Mouse (Mus musculus) forebrain, embryonic 10.5 days (tissue): ENCODE measurements around the gene Ddx47. TPM values are rescaled to one million over a fixed set of nuclear protein-coding genes. Genes with fewer than 3 reads are reported as not detected.

Experiments used
- DNase-seq: peaks from one replicate; pipeline ENCODE4 v3.0.0-alpha.2; 2017; ENCODE audit warnings: low spot score; ENCODE audit errors: extremely low spot score
- H3K27ac ChIP-seq: fragments of 300-500 bp; sonication (generic); 2 replicates; pipeline ENCODE4 v1.5.1; 2016; ENCODE audit warnings: mild to moderate bottlenecking
- H3K27me3 ChIP-seq: fragments of 300-500 bp; sonication (generic); 2 replicates; pipeline ENCODE4 v1.6.1; 2016; ENCODE audit warnings: mild to moderate bottlenecking; ENCODE audit not compliant: poor library complexity, severe bottlenecking
- H3K36me3 ChIP-seq: fragments of 300-500 bp; sonication (generic); replicated peaks from 2 replicates; pipeline ENCODE4 v1.6.1; 2016; ENCODE audit warnings: mild to moderate bottlenecking, moderate library complexity
- H3K4me1 ChIP-seq: fragments of 300-500 bp; sonication (generic); 2 replicates; pipeline ENCODE4 v1.6.1; 2016
- H3K4me3 ChIP-seq: fragments of 300-500 bp; sonication (generic); 2 replicates; pipeline ENCODE4 v1.5.1; 2016; ENCODE audit warnings: mild to moderate bottlenecking, moderate library complexity
- H3K9me3 ChIP-seq: fragments of 300-500 bp; sonication (generic); 2 replicates; pipeline ENCODE4 v1.6.1; 2016; ENCODE audit warnings: mild to moderate bottlenecking, moderate library complexity
- WGBS: fragments of 180-500 bp; shearing (Covaris S2); methylation state at CpG from one replicate; pipeline ENCODE4 v1.1.7; 2016; 5-methylcytosine and 5-hydroxymethylcytosine counted together
- polyA plus RNA-seq: library from polyadenylated mRNA; unstranded; fragments of >200 nt; fragmentation: Nextera tagmentation; extraction: Ambion mirVana; gene quantifications from 2 replicates; pipeline ENCODE4 v1.2.1, GENCODE M21; 2016

Gene Ddx47
- polyA plus RNA-seq, 1 experiment from 2014 or later, result 116 TPM

GRCm38 (mm10) chr6:134988377-134988776, 23.0 kb upstream of the Ddx47 start:
- Histone ChIP-seq H3K27me3 (peaks cover 10% of the 10 kb centered on the region), H3K27ac (no peak overlapping the region), H3K4me3 (no peak overlapping the region), H3K36me3 (no peaks in the 10 kb centered on the region), H3K4me1 (peaks cover 19% of the 10 kb centered on the region), H3K9me3 (no peaks in the 10 kb centered on the region)
- DNase-seq, result no peak
- 84% methylated on average over 9 of the region's 9 CpGs for WGBS

GRCm38 (mm10) chr6:134990674-134991073, 20.7 kb upstream of the Ddx47 start:
- no peak for DNase-seq
- Histone ChIP-seq H3K27me3 (no peaks in the 10 kb centered on the region), H3K36me3 (no peaks in the 10 kb centered on the region), H3K9me3 (no peaks in the 10 kb centered on the region), H3K4me1 (peaks cover 4% of the 10 kb centered on the region; the same call in 1 of the 2 replicates), H3K27ac (no peak overlapping the region), H3K4me3 (no peak overlapping the region)
- 96% methylated on average over 6 of the region's 6 CpGs for WGBS

GRCm38 (mm10) chr6:134994031-134994651, 17.3 kb upstream of the Ddx47 start:
- no peaks in the 10 kb centered on the region for H3K36me3 ChIP-seq
- H3K27me3 ChIP-seq, result no peaks in the 10 kb centered on the region
- 87% methylated on average over 12 of the region's 12 CpGs for WGBS
- H3K4me3 ChIP-seq, result no peak overlapping the region
- no peaks in the 10 kb centered on the region for H3K9me3 ChIP-seq
- H3K4me1 ChIP-seq, result no peaks in the 10 kb centered on the region
- no peak overlapping the region for H3K27ac ChIP-seq
- DNase-seq, result no peak

GRCm38 (mm10) chr6:134994985-134995384, 16.4 kb upstream of the Ddx47 start:
- WGBS, result 89% methylated on average over 8 of the region's 8 CpGs
- no peak for DNase-seq
- Histone ChIP-seq H3K4me1 (peaks cover 5% of the 10 kb centered on the region), H3K36me3 (no peaks in the 10 kb centered on the region), H3K9me3 (no peaks in the 10 kb centered on the region), H3K27ac (no peak overlapping the region), H3K27me3 (no peaks in the 10 kb centered on the region), H3K4me3 (no peak overlapping the region)

- H3K4me1 ChIP-seq, result peaks cover 10% of the 10 kb centered on the region
- H3K27ac ChIP-seq, result no peak overlapping the region
- H3K27me3 ChIP-seq, result no peaks in the 10 kb centered on the region
- no peaks in the 10 kb centered on the region for H3K9me3 ChIP-seq
- no peak overlapping the region for H3K4me3 ChIP-seq
- H3K36me3 ChIP-seq, result no peaks in the 10 kb centered on the region
- 89% methylated on average over 2 of the region's 2 CpGs for WGBS
- DNase-seq, result no peak
Measured at GRCm38 (mm10) chr6:134996918-134997317, 14.5 kb upstream of the Ddx47 start.

- Histone ChIP-seq H3K4me3 (no peak overlapping the region), H3K9me3 (no peaks in the 10 kb centered on the region), H3K27me3 (no peaks in the 10 kb centered on the region), H3K4me1 (peaks cover 10% of the 10 kb centered on the region), H3K27ac (no peak overlapping the region), H3K36me3 (no peaks in the 10 kb centered on the region)
- 86% methylated on average over 8 of the region's 8 CpGs for WGBS
- DNase-seq, result no peak
Measured at GRCm38 (mm10) chr6:134998076-134998475, 13.3 kb upstream of the Ddx47 start.

GRCm38 (mm10) chr6:134998781-134999180, 12.6 kb upstream of the Ddx47 start:
- Histone ChIP-seq H3K27me3 (no peaks in the 10 kb centered on the region), H3K4me3 (no peak overlapping the region), H3K36me3 (no peaks in the 10 kb centered on the region), H3K27ac (no peak overlapping the region), H3K4me1 (peaks cover 10% of the 10 kb centered on the region), H3K9me3 (no peaks in the 10 kb centered on the region)
- no peak for DNase-seq
- WGBS, result 78% methylated on average over 3 of the region's 3 CpGs

- Histone ChIP-seq H3K36me3 (no peaks in the 10 kb centered on the region), H3K4me3 (no peak overlapping the region), H3K9me3 (no peaks in the 10 kb centered on the region), H3K27ac (no peak overlapping the region), H3K27me3 (no peaks in the 10 kb centered on the region), H3K4me1 (peaks cover 10% of the 10 kb centered on the region)
- WGBS, result 82% methylated on average over 4 of the region's 4 CpGs
- no peak for DNase-seq
Measured at GRCm38 (mm10) chr6:135000272-135000671, 11.1 kb upstream of the Ddx47 start.

- peaks cover 10% of the 10 kb centered on the region for H3K4me1 ChIP-seq
- WGBS, result 94% methylated on average over 4 of the region's 4 CpGs
- H3K36me3 ChIP-seq, result no peaks in the 10 kb centered on the region
- no peaks in the 10 kb centered on the region for H3K9me3 ChIP-seq
- no peak overlapping the region for H3K4me3 ChIP-seq
- no peak for DNase-seq
- H3K27me3 ChIP-seq, result no peaks in the 10 kb centered on the region
- no peak overlapping the region for H3K27ac ChIP-seq
Measured at GRCm38 (mm10) chr6:135001991-135002390, 9.4 kb upstream of the Ddx47 start.

GRCm38 (mm10) chr6:135006372-135006771, 5.0 kb upstream of the Ddx47 start:
- H3K4me3 ChIP-seq, result no peak overlapping the region
- no peaks in the 10 kb centered on the region for H3K9me3 ChIP-seq
- no peaks in the 10 kb centered on the region for H3K36me3 ChIP-seq
- no peaks in the 10 kb centered on the region for H3K4me1 ChIP-seq
- 93% methylated on average over 4 of the region's 4 CpGs for WGBS
- no peak for DNase-seq
- no peaks in the 10 kb centered on the region for H3K27me3 ChIP-seq
- no peak overlapping the region for H3K27ac ChIP-seq

- H3K4me3 ChIP-seq, result peak overlapping the region; percentile 85
- H3K4me1 ChIP-seq, result peaks cover 8% of the 10 kb centered on the region
- H3K27me3 ChIP-seq, result no peaks in the 10 kb centered on the region
- 2% methylated on average over 14 of the region's 14 CpGs for WGBS
- H3K36me3 ChIP-seq, result peaks cover 37% of the 10 kb centered on the region
- H3K9me3 ChIP-seq, result no peaks in the 10 kb centered on the region
- peak overlapping the region; percentile 86 for H3K27ac ChIP-seq
- DNase-seq, result peak; percentile 19
Measured at GRCm38 (mm10) chr6:135011734-135012116, 313 bp downstream of the Ddx47 start.

- Histone ChIP-seq H3K27ac (no peak overlapping the region), H3K4me1 (peaks cover 4% of the 10 kb centered on the region), H3K36me3 (peaks cover 92% of the 10 kb centered on the region), H3K9me3 (no peaks in the 10 kb centered on the region), H3K4me3 (no peak overlapping the region), H3K27me3 (no peaks in the 10 kb centered on the region)
- WGBS, result 95% methylated on average over 11 of the region's 11 CpGs
- DNase-seq, result no peak
Measured at GRCm38 (mm10) chr6:135017211-135017610, 5.8 kb downstream of the Ddx47 start.

GRCm38 (mm10) chr6:135019564-135019963, 8.2 kb downstream of the Ddx47 start:
- Histone ChIP-seq H3K4me3 (no peak overlapping the region), H3K4me1 (no peaks in the 10 kb centered on the region), H3K27me3 (no peaks in the 10 kb centered on the region), H3K27ac (no peak overlapping the region), H3K9me3 (no peaks in the 10 kb centered on the region), H3K36me3 (peaks cover 100% of the 10 kb centered on the region)
- 94% methylated on average over 10 of the region's 10 CpGs for WGBS
- no peak for DNase-seq

- Histone ChIP-seq H3K27me3 (no peaks in the 10 kb centered on the region), H3K27ac (no peak overlapping the region), H3K4me1 (no peaks in the 10 kb centered on the region), H3K9me3 (no peaks in the 10 kb centered on the region), H3K36me3 (peaks cover 90% of the 10 kb centered on the region), H3K4me3 (no peak overlapping the region)
- 94% methylated on average over 3 of the region's 3 CpGs for WGBS
- no peak for DNase-seq
Measured at GRCm38 (mm10) chr6:135021633-135022032, 10.2 kb downstream of the Ddx47 start.
